ENCODE assay signal across 13 mouse cellular contexts in the genomic region with DNA sequence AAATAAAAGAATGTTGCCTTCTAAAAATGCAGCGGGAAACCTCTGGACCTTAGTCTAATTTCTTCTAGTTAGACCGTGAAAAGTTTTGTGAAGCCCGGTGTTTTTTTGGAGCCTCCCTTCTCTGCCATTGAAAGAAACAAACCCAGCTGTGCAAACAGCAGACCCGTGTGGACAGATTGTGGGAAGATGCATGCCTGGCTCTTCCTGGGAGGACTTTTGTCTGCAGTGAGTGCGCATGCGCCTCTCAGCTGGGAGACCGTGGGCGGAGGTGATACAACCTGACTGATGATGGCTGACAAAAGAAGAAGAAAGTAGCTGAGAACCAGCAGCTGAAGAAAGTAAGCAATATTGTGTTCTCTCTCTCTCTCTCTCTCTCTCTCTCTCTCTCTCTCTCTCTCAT. TPM values are rescaled to one million over a fixed set of nuclear protein-coding genes. Genes with fewer than 3 reads are reported as not detected.
A peak's percentile ranks its signal among the peaks of the same experiment; 100 is the strongest.
DNase-seq lines count a peak whose midpoint lies in the region; ATAC-seq and TF ChIP-seq lines count a peak whose summit lies in the region.
"Had no signal": no experiment of that assay in that cellular context is flagged by ENCODE, and none has a peak within 500 bp of the region (broad histone marks: within the 10 kb centered on the region; RNA-seq: fewer than 3 reads in every experiment).

No protein-coding gene starts in this region.

- WGBS in heart, adult 2 months = 33% methylated on average over 8 of the region's 8 CpGs

- no peaks in the 10 kb centered on the region for H3K27me3 ChIP-seq in heart, adult 2 months (ENCODE audit: control insufficient read depth, insufficient read depth, low read length)

- no peaks in the 10 kb centered on the region for H3K36me3 ChIP-seq in heart, adult 2 months (ENCODE audit: control insufficient read depth, insufficient read depth, low read length)
- H3K36me3 ChIP-seq: limb, embryonic 13.5 days had no signal

- no peak for TF ChIP-seq CTCF in heart, adult 2 months (IDR thresholded peaks at IDR 0.05)

- H3K4me3 ChIP-seq in heart, adult 2 months = no peak overlapping the region
- H3K4me3 ChIP-seq: limb, embryonic 13.5 days had no signal

- H3K79me2 ChIP-seq in heart, adult 2 months (replicated peaks; ENCODE audit: control insufficient read depth, insufficient read depth, low read length) = no peaks in the 10 kb centered on the region

- DNase-seq in heart, adult 2 months = peak in 1 of 2 experiments; percentile 41
- DNase-seq in heart, postnatal 25 days (ENCODE audit: low spot score) = no peak
- DNase-seq in ovary, postnatal 36 days (ENCODE audit: low spot score) = peak; percentile 5
- no peak for DNase-seq in ovary, postnatal 14 days (ENCODE audit: low spot score)
- peak; percentile 35 for DNase-seq in heart, postnatal 4 days
- peak; percentile 46 for DNase-seq in testis, postnatal 14 days (ENCODE audit: low spot score)
- no peak for DNase-seq in cerebellum, postnatal 25 days
- DNase-seq: right cerebral cortex, postnatal 25 days; thymus, adult 2 months had no signal

- no peak for TF ChIP-seq EP300 in heart, adult 2 months (IDR thresholded peaks at IDR 0.05; ENCODE audit: insufficient read depth, low read depth, low read length)

- H3K4me1 ChIP-seq in heart, adult 2 months (ENCODE audit: control insufficient read depth, insufficient read depth, low read length) = peaks cover 4% of the 10 kb centered on the region
- H3K4me1 ChIP-seq: limb, embryonic 13.5 days had no signal

- intact Hi-C loops in heart, adult 2 months (cut with DNase I) = no loop called here
- intact Hi-C loops in heart, postnatal 25 days (cut with DNase I) = no loop called here

- TF ChIP-seq POLR2A in heart, adult 2 months (IDR thresholded peaks at IDR 0.05; ENCODE audit: insufficient read depth, low read depth, low read length) = 0 out of 2 replicates have a peak, but pooled peaks have one; percentile 24

- no peak overlapping the region for H3K9ac ChIP-seq in heart, adult 2 months (ENCODE audit: low read depth, low read length)
- H3K9ac ChIP-seq: limb, embryonic 13.5 days had no signal

- no peak for ATAC-seq in megakaryocyte-erythroid progenitor cell, adult 5-6 weeks (replicated peaks; ENCODE audit: low FRiP score, low TSS enrichment, poor library complexity, severe bottlenecking)
- ATAC-seq: forebrain, embryonic 14.5 days had no signal

- peak overlapping the region; percentile 64 for H3K27ac ChIP-seq in heart, adult 2 months
- H3K27ac ChIP-seq: limb, embryonic 13.5 days had no signal

RNA-seq across cellular contexts. Expression of a gene that starts 55.4 kb away (rescaled TPM):
- total RNA-seq in heart, adult 2 months (2021) = under 1 TPM in 1 of 2 experiments, not detected in 1; 0.20 TPM
- polyA plus RNA-seq in heart, adult 2 months (2012; rRNA removed) = 0.32 and 0.43 TPM in 2 replicates
- under 1 TPM in 1 of 2 experiments, not detected in 1; 0.16 TPM for total RNA-seq in heart, postnatal 25 days (2021)
- under 1 TPM; 0.19 to 0.23 TPM for total RNA-seq in heart, postnatal 4 days (2021)
- total RNA-seq in megakaryocyte-erythroid progenitor cell, adult 5-6 weeks (2014; fragmentation: Nextera tagmentation) = not detected in 2 replicates
- total RNA-seq in megakaryocyte-erythroid progenitor cell, adult 5-6 weeks (2017) = 0.34 TPM in 1 of 2 replicates, not detected in the other
- polyA plus RNA-seq: cortical plate, adult 2 months; forebrain, embryonic 14.5 days had no signal

Comparison
In these comparisons a context has a peak if more than half of its experiments do, and no peak if none do; other contexts are left out.
1. DNase-seq: peak in ovary, postnatal 36 days (single experiment), heart, postnatal 4 days (single experiment) and testis, postnatal 14 days (single experiment); none in heart, postnatal 25 days (single experiment), ovary, postnatal 14 days (single experiment) and cerebellum, postnatal 25 days (0 of 2).